Mouse (Mus musculus): Measurements from ENCODE around the gene Nxpe5. TPM values are rescaled to one million over a fixed set of nuclear protein-coding genes. Genes with fewer than 3 reads are reported as not detected.

Gene Nxpe5
- total RNA-seq, 2 experiments from 2014 or later = not detected

DNA sequence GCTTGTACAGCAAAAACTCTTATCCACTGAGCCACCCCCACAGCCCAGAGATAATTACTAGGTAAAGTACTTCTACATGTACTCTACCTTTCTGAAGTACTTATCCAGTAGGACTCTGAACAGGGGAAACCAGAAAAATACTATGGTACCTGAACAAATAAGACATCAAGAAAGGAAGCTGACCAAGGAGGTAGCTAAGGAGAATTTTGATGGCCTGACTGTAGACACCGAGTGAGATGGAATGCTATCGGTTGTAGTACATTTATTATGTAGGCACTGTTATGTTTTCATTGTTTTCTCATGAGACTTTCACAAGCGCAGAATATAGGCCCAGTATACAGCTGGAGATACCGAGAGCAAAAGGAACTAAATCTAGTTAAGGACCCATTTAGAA is 31.9 kb downstream of the Nxpe5 start:
- TF ChIP-seq CTCF (conservative IDR thresholded peaks at IDR 0.05) = no peak

DNA sequence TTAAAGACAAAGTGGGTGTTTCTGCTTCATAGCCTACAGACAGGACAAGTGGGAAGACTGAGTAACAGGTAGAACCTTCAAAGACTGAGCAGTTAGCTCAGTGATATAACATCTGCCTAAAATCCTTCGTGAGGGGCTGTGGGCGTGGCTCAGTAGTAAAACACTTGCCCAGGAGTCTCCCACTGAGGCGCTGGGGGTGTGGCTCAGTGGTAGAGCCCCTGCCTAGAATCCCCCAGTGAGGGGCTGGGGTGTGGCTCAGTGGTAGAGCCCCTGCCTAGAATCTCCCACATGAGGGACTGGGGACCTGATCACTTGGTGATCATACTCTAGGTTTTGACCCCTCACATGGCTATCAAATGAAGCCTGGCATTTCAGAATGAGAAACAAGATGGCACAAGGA is 32.4 kb downstream of the Nxpe5 start:
- no peak for TF ChIP-seq CTCF (conservative IDR thresholded peaks at IDR 0.05)
- H3K4me3 ChIP-seq = no peak overlapping the region
- DNase-seq (ENCODE audit: low spot score in 2 of 2) = no peak
- H3K27ac ChIP-seq = no peak overlapping the region

More for the DNA sequence above, 31.9 kb downstream of the Nxpe5 start:
- Histone ChIP-seq H3K27ac (no peak overlapping the region), H3K4me3 (no peak overlapping the region)
- no peak for DNase-seq (ENCODE audit: low spot score in 2 of 2)

- H3K4me3 ChIP-seq = no peak overlapping the region
- TF ChIP-seq CTCF (conservative IDR thresholded peaks at IDR 0.05) = no peak
- DNase-seq (ENCODE audit: low spot score in 2 of 2) = peak in 1 of 2 experiments; percentile 26
- no peak overlapping the region for H3K27ac ChIP-seq
These were observed 32.8 kb downstream of the Nxpe5 start for GRCm38 (mm10) chr5:138258542-138258941.

DNA sequence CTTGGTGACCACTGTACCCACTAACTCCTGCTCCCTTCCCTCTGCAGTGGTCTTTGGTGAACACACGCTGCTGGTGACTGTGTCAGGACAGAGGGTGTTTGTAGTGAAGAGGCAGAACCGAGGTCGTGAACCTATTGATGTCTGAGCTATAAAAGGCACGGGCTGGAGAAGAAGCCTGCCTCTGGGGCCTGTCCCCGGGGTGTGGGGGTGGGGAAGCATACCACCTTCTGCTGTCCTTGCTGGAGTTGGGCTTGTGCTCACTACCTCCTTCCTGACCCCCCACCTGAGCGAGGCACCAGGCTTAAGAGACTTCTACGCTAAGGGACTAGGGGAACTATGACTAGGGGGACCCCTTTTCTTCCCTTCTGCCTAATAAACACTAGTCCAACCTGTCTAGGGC is 33.3 kb downstream of the Nxpe5 start:
- TF ChIP-seq CTCF (conservative IDR thresholded peaks at IDR 0.05) = no peak
- Histone ChIP-seq H3K4me3 (no peak overlapping the region), H3K27ac (no peak overlapping the region)
- no peak for DNase-seq (ENCODE audit: low spot score in 2 of 2)

GRCm38 (mm10) chr5:138260051-138260450 is 34.4 kb downstream of the Nxpe5 start:
- Histone ChIP-seq H3K27ac (no peak overlapping the region), H3K4me3 (no peak overlapping the region)
- TF ChIP-seq CTCF (conservative IDR thresholded peaks at IDR 0.05) = no peak
- no peak for DNase-seq (ENCODE audit: low spot score in 2 of 2)

- no peak for DNase-seq (ENCODE audit: low spot score in 2 of 2)
- H3K27ac ChIP-seq = no peak overlapping the region
- H3K4me3 ChIP-seq = no peak overlapping the region
- TF ChIP-seq CTCF (conservative IDR thresholded peaks at IDR 0.05) = no peak
These were observed 35.1 kb downstream of the Nxpe5 start for GRCm38 (mm10) chr5:138260834-138261233.

GRCm38 (mm10) chr5:138262001-138262400 is 36.3 kb downstream of the Nxpe5 start:
- DNase-seq (ENCODE audit: low spot score in 2 of 2) = no peak
- no peak overlapping the region for H3K4me3 ChIP-seq

DNA sequence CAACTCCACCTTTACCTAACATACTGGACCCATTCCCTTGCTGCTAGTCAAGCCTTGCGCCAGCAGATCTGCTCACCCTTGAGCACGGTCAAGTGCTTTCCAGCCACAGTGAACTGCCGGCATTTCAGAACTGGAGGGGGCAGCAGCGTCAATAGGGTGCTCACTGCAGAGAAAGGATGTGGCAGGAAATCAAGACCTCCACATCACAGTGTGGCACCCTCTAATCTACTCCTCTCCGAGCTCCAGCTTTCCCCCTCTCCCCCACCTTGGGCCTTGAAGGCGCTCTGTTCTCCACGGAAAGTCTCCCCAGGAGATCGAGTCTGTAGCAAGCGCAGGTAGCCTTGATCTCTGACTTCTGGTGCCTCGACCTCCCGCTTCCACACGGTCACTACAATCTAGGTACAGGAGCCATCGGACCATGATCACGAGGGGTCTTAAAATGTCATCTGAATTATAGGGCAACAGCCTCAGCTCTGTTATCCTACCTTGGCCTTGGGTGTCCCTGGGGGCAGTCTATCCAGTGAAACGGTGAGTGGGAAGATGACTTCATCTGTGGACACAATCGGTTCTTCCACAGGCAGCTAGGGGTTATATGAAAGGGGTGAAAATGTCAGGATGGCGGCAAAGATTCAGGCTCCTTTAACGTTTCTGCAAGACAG is 37.0 kb downstream of the Nxpe5 start:
- Histone ChIP-seq H3K27ac (peak overlapping the region; percentile 93), H3K4me3 (peak overlapping the region; percentile 78)
- 0 out of 2 replicates have a peak, but pooled peaks have one; percentile 3 for TF ChIP-seq CTCF (conservative IDR thresholded peaks at IDR 0.05)
- DNase-seq (ENCODE audit: low spot score in 2 of 2) = no peak

More at GRCm38 (mm10) chr5:138262001-138262400, 36.3 kb downstream of the Nxpe5 start:
- peak overlapping the region; percentile 93 for H3K27ac ChIP-seq
- no peak for TF ChIP-seq CTCF (conservative IDR thresholded peaks at IDR 0.05)

DNA sequence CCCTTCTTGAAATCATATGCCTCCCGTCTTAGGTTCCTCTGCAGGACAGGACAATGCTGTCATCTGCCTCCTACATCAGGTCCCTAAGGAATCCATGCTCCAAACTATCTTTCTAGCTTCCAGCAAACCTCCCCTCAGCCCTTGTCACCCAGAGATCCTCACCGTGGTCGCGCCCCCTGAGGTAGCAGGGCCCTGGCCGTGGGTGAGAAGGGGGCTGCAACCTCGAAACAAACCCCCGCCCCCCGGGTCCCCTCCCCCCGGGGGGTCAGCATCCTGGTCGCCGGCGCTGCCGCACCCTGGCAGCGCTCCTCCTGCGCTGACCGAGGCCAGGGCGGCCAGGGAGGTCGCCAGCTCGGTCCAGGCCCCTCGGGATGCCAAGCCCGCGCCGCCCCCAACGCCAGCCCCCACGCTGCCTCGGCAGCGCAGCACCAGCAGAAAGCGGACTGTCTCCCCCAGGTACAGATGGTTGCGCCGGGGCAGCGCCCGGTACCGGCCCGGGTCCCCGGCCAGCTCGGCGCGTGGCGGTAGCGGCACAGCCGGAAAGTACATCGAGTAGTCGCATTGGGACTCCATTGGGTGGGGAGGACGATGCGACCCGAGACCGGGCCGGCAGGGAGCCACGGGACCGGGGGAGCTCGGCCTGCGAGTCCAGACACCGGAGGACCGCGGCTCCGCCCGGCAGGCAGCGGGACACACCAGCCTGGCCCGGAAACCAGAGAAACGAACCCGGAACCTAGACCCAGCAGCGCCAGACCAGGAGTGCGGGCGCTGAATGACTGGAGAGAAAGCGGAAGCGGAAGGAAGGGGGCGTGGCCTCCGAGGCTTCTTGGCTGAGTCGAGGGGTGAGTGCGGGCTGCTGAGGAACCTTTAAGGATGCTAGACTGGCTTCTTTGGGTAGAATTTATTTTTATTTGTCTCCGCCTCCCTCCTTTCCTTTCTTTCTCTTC is 37.8 kb downstream of the Nxpe5 start, which contains the start of gene BC037034:
BC037034 (minus strand) TSS at position 774 of the 947 bp plus-strand sequence.
- peak within 1 kb of the TSS; percentile 78 for H3K4me3 ChIP-seq
- DNase-seq (ENCODE audit: low spot score in 2 of 2) = peak; percentile 90 to 92
- peak within 1 kb of the TSS; percentile 93 for H3K27ac ChIP-seq
- TF ChIP-seq CTCF (conservative IDR thresholded peaks at IDR 0.05) = peak; percentile 20

- no peak for TF ChIP-seq CTCF (conservative IDR thresholded peaks at IDR 0.05)
- peak overlapping the region; percentile 93 for H3K27ac ChIP-seq
These were observed 38.5 kb downstream of the Nxpe5 start for GRCm38 (mm10) chr5:138264207-138264578.

GRCm38 (mm10) chr5:138265712-138266111 is 40.0 kb downstream of the Nxpe5 start:
- H3K27ac ChIP-seq = no peak overlapping the region
- TF ChIP-seq CTCF (conservative IDR thresholded peaks at IDR 0.05) = no peak
- H3K4me3 ChIP-seq = no peak overlapping the region
- DNase-seq (ENCODE audit: low spot score in 2 of 2) = no peak

More at GRCm38 (mm10) chr5:138264207-138264578, 38.5 kb downstream of the Nxpe5 start:
- peak overlapping the region; percentile 78 for H3K4me3 ChIP-seq
- DNase-seq (ENCODE audit: low spot score in 2 of 2) = no peak

- H3K27ac ChIP-seq = no peak overlapping the region
- H3K4me3 ChIP-seq = no peak overlapping the region
- DNase-seq (ENCODE audit: low spot score in 2 of 2) = no peak
- TF ChIP-seq CTCF (conservative IDR thresholded peaks at IDR 0.05) = no peak
These were observed 41.4 kb downstream of the Nxpe5 start for GRCm38 (mm10) chr5:138267114-138267513.

DNA sequence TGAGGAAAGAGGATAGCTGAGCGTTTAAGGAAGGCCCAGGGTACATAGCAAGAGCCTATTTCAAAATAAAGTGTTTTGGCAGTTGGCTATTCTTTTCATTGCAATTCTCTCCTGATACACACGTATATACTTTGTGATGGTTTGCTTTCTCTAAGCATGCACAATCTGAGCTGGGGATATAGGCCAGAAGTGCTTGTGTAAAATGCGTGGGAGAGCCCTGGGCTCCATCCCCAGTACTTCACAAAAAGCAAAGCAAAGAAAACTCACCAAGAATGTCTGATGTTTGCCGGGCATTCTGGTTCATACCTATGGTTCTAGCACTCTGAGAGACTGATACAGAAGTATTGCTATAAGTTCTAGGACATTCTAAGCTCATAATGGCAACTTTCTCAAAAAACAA is 43.3 kb downstream of the Nxpe5 start:
- no peak overlapping the region for H3K4me3 ChIP-seq
- no peak for DNase-seq (ENCODE audit: low spot score in 2 of 2)
- no peak overlapping the region for H3K27ac ChIP-seq
- TF ChIP-seq CTCF (conservative IDR thresholded peaks at IDR 0.05) = no peak

Measured in layer of hippocampus, adult 2 months (tissue).